Mouse (Mus musculus) urinary bladder, adult 2 months (tissue): Measurements from ENCODE around the gene Plin4. TPM values are rescaled to one million over a fixed set of nuclear protein-coding genes. Genes with fewer than 3 reads are reported as not detected.
"Not testable (repeated sequence)": the region's sequence is repeated elsewhere in the genome, so short reads cannot be mapped to it uniquely, and the experiment has no call there.

Experiments used
- DNase-seq: peaks from one replicate; pipeline ENCODE4 v3.0.0; 2022; ENCODE audit warnings: low spot score
- polyA plus RNA-seq: library from polyadenylated mRNA; depleted of rRNA; stranded (reverse); fragments of >200 nt; gene quantifications from 2 replicates; pipeline ENCODE4 v1.2.3, GENCODE M21; 2012

Gene Plin4
- polyA plus RNA-seq, 1 experiment = 96.9 TPM

DNA sequence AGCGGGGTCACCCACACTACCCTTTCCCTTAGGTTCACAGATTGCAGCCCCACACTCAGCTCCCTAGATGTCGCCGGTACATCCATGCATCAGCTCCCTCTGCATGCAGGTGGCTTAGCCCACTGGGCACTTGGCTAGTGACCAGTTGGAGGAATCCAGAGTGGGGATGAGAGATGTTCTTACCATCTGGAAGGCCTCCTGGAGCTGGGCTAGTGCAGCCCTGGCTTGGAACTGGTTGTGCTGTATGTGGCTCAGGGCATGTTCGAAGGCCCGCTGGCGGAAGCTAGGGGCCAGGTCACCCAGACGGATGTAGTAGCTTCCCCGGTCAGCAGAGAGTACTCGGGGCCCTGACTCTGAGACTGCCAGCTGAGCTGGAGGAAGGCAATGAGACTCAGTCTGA is 6.7 kb downstream of the Plin4 start:
- DNase-seq = no peak

DNA sequence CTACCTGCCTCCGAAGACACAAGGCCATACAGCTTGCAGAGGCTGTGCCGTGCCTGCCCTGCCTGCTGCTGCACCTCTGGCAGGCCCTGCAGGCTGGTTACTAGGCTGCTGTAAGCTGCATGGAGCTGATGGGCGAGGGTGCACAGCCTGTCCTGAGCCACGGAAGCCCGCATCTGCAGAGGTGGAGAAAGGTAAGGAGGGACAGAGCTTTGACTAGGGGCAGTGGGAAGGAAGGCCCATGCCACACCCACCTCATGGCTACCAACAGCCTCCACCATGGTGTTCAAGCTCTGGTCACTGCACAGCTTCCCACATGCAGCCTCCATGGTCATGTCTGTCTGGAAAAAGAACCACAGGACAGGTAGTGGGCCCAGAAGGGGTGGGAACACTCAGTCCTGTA is 7.4 kb downstream of the Plin4 start:
- DNase-seq = no peak

DNA sequence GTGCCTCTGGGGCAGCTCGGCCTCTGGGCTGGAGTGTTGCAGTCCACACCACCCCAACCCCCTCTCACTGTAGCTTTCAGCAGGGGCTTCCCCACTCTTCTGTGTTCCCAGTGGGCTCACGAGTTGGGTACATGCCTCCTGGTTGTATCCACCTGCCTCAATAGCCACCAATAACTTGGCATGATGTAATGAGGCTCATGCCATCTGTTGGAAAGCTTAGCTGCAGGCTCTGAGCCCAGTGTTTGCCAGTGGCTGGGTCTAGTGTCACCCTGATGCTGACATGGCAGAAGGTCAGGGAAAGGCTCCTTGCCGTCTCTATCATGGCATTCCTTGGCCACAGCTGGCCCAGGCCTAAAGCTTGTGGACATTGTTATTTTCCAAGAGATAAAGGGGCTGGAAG is 8.8 kb downstream of the Plin4 start:
- DNase-seq = no peak

DNA sequence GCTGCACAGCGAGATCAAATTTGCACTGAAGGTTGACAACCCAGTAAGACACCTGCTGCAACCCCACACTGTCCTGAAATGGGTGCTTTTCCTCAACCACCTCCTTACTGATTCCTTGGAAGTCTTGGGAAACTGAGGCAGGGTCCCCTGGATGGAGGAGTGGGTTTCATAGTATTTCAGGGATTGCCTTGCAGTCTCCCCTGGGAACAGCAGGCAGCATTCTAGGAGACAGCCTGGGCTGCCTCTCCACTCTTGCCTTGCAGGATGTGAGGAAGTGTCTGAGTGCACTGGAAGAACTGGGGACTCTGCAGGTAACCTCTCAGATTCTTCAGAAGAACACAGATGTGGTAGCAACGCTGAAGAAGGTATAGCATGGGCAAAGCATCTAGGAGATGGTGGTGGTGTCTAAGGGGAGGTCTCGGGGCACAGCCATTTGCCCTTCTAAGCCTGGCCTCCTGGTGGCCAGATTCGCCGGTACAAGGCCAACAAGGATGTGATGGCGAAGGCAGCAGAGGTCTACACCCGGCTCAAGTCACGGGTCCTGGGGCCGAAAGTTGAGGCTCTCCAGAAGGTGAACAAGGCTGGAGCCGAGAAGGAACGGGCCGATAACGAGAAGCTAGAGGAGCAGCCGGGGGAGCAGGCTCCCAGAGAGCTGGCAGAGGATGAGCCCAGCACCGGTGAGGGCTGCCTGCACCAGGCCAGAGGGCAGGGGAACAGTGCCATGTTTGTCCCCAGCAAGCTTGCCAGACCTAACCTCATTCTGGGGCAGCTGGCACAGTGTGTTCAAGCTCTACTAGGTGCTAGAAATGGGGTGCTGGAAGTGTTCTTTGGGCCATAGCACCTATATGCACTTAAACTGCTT is 10.7 kb downstream of the Plin4 start:
- DNase-seq = no peak

DNA sequence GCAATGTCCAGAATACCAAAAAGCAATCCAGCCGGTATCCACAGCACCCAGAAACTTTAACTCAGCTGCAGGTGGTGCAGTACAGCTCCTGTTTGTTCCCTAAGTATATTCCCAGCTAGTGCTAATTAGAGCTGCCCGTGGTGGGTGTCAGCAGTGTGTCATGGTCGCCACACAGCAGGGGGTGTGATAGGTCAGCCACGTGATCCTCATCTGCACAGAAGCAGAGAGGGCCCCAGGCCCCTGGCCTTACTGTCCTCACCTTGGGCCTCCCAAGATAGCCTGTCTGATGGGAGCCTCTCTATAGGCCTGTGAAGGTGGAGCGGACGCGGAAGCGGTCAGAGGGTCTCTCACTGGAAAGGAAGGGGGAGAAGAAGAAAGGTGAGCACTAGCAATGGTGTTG is 11.4 kb downstream of the Plin4 start:
- no peak for DNase-seq

DNA sequence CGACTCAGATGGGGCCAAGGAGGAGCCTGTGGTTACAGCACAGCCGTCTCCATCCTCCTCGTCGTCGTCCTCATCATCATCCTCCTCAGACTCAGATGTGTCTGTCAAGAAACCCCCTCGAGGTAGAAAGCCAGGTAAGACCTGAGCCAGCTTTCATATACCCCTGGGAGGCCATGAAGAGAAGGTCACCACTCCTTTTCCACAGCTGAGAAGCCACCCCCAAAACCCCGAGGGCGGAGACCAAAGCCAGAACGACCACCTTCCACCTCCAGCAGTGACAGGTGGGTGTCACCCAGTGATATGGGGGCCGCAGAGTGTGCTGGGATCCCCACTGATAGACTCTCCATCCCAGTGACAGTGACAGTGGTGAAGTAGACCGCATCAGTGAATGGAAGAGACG is 12.7 kb downstream of the Plin4 start:
- no peak for DNase-seq

DNA sequence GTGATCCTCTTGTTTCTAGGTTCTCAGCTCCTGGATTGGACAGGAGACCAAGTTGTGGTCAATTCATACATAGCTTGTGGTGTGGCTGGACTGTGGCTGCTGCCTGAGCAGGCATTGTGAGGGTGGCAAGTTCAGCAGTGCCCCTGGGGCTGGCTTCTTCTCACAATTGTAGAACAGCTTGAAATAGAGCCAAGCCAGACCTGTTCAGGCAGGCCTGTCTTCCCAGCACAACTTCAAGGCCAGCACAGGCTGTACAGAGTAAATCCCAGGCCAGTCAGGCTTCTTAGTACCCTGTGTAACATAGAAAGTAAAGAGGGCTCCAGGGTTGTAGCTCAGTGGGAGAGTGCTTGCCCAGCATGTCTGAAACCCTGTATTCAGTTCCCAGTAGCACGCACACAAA is 16.8 kb downstream of the Plin4 start:
- no peak for DNase-seq

DNA sequence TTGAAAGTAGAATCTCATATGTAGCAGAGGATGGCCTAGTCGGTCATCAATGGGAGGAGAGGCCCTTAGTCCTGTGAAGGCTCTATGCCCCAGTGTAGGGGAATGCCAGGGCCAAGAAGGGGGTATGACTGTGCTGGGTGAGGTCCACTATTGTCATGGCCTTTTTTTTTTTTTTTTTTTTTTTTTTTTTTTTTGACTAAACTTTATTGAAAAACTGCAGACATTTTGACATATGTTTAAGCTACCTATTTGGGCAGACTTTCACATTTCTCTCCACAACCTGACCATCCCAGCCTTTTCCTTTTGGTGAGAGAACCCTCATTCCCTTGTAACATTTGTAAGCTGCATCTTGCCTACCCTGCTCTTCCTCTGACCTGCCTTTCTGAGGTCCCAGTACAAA is 17.3 kb downstream of the Plin4 start:
- DNase-seq = no peak

DNA sequence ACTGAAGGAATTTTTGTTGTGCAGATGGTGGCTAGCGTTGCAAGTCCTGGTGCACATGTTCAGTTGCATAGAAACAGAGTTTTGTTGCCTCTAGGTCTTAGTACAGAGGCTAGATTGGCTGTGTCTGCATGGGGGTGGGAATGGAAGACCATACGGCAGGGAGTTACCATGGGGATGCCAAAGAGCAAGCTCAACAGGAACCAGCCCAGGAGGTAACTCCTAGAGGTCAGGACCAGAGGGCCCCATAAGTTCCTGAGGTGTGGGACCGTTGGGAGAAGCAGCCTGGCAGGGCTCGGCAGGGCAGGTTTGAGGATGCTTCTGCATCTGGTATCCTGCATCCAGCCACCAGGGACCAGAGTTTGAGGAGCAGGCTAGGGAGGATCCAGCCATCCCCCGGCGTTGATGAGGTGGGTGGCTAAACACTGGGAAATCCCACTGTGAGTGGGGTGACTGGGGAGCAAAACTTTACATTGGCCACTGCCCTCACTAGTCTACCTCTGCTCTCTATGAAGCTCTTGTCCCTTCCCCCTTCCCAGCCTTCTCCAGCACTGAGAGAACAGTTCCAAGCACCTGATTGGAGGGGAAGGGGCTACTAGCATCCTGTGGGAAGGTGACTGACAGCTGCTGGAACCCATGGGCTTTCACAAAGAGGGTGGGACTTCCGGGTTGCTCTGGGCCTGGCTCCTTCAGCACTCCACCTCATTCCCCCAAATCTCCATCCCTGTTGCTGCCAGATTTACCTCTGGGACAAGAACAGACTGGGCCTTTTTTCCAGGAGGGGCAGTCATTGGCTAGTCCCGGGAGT is 28.6 kb downstream of the Plin4 start:
- no peak for DNase-seq

DNA sequence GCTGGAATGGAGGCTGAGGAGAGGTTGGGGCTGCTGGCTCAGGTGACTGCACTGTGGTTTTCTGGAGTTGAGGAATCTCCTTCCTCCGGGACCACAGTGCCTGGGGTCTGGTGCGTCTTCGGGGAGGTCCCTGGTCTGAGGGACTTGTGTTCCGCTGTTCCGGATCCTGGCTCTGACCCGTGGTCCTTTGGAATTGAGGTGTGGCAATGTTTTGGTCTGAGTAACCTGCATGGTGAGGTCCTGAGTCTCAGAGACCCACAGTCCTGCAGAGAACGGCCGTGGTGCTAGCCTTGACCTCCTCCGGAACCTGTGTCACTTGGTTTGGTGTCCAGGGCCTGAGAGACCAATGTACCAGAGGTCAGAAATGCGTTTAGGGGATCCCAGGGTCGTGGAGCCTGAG is 29.7 kb downstream of the Plin4 start:
- DNase-seq = no peak

DNA sequence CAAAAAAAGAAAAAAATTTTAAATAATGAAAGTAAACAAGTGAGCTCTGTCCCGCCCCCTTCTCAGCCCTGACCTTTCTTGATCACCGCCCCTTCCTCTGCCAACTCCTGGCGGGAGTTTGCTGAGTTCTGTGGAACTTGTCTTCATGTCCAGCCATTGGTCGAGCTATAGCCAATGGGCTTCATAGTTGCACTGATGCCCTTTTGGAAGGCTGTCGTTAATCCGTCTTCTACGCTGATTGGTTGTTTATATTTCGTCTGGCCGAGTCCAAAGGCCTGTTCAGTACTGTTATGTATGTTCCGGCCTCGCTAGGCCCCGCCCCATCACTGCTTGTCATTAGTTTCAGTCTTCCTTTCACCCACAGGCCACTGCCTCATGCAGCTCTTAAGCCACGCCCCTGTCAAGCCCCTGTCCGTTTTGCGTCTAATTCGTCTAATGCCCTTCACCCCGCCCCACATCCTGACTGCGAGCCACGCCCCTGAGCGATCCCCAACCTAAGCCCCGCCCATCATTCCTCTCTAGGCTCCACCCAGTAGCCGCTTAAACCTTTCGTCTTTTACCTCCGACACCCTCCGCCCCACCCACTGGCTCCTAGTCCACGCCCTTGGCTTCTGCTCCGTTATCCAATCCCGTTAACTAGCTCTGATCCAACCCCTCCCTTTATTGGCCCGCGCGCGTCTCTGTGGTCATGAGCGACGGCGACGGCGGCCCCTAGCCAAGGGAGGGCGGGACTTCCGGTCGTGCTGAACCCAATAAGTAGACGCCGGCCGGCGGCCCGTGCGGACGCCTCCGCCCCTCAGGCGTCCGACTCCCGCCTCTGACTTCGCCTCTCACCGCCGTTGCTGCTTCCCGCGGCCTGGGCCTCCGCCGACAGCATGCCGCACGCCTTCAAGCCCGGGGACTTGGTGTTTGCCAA is 30.5 kb downstream of the Plin4 start, which contains the start of gene Hdgfl2:
Gene Hdgfl2 (plus strand): TSS at position 755 of the 916 bp plus-strand sequence.
- DNase-seq = peak; percentile 96

DNA sequence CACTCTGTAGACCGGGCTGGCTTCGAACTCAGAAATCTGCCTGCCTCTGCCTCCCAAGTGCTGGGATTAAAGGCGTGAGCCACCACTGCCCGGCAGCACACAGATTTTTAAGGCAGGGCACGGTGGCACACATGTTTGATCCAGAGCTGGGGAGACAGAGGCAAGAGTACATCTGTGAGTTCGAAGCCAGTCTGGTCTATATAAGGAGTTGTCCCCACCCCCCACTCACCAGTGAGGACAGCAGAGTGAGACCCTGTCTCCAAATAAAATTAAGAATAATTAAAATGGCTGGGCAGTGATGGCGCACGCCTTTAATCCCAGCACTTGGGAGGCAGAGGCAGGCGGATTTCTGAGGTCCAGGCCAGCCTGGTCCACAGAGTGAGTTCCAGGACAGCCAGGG is 31.2 kb downstream of the Plin4 start:
- not testable (repeated sequence) for DNase-seq

DNA sequence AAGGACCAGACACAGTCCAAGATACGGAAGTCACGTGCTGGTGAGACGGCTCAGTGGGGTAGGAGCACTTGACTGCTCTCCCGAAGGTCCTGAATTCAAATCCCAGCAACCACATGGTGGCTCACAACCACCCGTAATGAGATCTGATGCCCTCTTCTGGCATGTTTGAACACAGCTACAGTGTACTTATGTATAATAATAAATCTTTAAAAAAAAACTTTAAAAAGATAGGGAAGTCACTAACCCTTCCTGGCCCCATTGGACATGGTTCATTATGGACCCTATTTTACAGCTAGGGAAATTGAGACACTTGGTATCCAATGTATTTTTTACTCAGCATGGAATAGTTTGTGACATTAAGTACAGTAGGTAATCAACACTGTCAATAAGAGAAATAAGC is 32.1 kb downstream of the Plin4 start:
- DNase-seq = no peak

DNA sequence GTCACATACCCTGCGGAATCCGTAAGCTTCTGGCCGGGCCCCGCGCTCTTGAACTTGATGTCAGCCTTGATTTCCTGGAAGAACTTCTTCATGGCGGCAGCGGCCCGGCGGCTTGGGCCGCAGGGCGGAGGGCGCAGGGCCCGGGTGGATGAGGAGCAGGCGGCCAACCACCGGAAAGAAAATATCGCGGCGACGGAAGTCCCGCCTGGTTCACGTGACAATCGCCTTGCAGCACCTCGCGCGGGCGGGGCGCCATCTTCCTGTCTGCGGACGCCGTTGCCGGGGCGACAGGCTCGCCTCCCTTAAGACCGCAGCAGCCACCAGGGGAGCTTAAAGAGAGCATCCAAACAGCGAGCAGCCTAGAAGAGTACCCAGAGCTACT is 34.8 kb downstream of the Plin4 start, which contains the start of gene Ubxn6:
Gene Ubxn6 (minus strand): TSS at position 202 of the 382 bp plus-strand sequence.
- peak; percentile 90 for DNase-seq

DNA sequence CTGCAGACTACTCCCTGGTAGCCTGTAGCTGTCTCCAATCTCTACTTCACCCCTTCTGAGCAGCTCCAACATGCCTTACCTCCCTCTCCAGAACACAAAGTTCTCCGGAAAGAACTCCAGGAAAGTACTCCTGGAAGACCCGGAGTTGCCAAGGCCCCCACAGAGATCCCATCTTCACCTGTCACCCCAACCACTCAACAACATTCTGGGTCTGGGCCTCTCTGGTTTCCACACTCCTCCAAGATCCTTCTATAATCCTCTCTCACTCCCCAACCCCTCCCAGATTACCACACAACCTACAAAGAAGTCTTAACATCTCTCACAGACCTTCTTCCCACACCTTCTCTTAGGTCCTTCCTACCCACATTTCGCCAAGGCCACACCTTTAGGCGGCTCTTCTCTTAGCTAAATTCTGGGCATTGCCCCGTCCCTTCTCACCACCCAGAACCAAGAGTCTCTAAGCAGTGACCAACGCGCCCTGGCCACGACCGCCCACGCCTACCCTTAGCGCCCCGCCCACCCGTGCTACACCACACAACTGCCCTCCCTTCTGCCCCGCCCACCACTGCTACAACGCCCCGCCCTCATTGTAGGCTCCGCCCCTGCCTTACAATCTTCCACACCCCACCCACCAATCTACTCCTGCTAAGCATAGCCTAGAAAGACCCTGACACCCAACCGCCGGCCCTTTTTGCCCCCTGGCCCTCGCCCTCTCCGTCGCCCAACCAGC is 35.3 kb downstream of the Plin4 start:
- DNase-seq = no peak

DNA sequence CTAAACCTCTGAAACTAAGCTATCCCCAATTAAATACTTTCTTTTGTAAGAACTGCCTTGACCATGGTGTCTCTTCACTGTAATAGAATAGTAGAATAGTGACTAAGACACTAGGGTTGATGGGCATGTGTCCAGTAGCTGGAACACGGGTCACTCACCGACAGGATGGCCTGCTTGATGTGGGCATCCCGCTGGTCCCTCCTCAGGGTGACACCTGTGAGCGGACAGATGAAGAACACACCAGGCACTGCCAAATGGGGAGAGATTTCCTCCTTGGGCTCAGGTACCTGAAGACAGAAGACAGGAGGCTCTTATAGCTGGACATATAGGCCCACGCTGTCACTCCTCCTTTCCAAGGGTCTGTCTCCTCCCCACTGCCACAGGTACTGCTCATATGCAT is 37.4 kb downstream of the Plin4 start:
- DNase-seq = no peak

DNA sequence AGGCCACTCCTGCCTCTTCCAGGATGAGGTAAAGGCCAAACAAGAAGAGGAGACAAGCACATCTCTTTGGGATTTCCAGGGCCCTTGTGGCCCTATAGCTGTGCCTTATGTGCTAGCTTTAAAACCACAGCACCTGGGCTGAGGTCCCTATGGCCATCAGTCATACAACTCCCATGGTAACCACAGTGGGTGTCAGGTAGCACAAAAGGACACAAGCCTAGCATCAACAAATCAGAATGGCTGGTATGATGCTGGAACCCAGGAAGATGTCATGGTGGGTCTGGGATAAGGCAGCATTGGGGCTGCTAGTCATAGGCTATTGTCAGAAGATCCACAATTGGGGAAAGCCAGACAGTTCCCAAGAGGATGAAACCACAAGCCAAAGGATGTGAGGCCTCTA is 38.5 kb downstream of the Plin4 start:
- no peak for DNase-seq

DNA sequence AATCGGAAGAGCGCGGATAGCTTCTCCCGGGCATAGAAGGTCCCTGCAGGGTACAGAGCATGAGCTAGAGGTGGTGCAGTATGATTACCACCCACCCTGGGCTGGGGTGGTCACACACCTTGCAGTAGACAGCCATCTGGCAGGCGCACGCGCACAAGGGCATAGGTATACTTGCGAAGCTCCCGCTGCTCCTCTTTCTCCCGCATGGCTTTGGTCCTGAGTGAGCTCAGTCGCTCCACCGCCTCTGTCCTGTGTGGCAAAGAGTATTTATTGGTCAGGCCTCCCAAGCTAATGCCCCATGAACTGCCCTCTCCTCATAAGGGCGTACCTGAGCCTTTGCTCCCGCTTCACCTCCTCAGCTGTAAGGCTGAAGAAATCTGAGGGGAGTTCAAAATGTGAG is 40.5 kb downstream of the Plin4 start:
- DNase-seq = no peak

DNA sequence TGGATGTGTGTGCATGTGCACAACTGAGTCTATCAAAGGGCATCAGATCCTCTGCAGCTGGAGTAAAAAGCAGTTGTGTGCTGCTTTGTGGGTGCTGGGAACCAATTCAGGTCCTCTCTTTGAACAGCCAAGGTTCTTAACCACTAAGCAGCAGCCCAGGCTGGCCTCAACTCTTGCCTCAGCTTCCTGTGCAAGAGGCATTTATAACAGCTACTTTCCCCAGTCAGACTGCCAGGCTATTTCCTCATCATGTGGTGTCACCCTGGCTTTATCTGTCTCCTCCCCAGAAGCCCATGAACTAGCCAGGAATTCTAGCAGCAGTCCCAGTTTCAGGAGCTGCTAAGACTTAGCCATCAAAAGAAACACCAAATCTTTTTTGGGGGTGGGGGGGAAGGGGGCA is 43.2 kb downstream of the Plin4 start:
- DNase-seq = no peak

DNA sequence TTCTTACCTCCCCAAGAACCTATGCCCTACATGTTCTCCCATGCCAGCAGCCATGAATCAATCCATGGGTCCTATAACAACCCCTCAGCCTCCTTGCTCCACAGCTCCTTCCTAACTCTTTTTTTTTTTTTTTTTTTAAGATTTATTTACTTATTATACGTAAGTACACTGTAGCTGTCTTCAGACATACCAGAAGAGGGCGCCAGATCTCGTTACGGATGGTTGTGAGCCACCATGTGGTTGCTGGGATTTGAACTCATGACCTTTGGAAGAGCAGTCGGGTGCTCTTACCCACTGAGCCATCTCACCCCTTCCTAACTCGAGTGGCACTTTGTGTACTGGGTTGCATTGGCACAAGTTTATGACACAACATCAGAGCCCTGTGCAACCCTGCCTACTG is 43.9 kb downstream of the Plin4 start:
- not testable (repeated sequence) for DNase-seq

DNA sequence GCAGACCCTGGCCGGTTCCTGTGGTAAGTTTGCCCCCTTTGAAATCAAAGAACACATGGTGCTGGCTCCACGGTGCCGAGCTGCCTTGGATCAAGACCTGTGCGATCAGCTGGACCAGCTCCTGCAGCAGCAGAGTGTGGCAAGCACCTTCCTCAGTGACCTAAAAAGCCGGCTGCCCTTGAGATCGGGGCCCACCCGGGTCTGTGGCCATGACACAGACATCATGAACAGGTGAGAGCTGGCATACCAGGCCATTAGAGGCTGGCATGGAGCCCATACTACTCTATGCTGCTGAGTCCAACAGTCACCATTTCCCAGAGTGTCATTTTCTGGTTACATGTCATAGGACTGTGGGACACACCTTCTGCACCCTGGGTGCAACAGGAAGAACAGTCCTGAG is 47.5 kb downstream of the Plin4 start:
- DNase-seq = no peak
